Mouse (Mus musculus): ENCODE results near the gene Snrnp25. TPM values are rescaled to one million over a fixed set of nuclear protein-coding genes. Genes with fewer than 3 reads are reported as not detected.

Snrnp25 gene
- total RNA-seq, 2 experiments from 2014 or later: 10.0 to 12.2 TPM

DNA sequence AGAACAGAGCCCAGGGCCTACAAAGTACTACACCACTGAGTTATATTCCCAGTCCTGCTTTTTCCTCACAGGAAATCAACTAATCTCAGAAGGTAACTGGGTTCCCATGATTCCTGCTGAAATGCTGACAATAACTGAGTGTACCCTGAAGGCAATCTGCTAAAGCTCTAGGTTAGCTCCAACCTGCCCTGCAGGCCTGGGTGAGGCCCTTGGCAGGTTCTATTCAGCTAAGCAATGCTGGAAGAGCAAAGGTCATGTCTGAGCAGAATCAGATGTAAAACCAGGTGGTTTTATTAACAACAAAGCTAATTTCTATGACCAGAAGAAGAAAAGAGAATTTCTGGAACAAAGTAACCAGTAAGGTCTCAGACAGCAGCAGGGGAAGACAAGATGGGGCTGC is 36.2 kb downstream of the Snrnp25 start:
- no peak for DNase-seq (ENCODE audit: low spot score in 2 of 2)

DNA sequence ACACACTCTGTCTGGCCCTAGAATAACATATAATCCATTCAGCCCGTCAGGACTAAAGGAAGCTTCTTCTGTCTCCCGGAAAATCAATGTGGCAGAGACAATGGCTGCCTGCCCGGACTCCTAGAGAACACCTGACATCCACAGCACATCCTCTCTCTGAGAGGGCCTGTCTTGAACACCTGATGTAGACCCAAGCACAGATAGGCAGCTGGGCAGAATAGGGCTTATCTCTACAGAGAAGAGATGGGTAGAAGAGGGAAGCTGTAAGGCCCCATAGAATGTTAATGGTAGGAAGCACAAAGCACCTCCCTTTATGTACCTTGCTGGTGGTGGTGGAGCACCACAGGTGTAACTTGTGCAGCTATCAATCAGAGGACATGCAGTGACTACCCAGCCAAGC is 37.0 kb downstream of the Snrnp25 start:
- DNase-seq (ENCODE audit: low spot score in 2 of 2): no peak

DNA sequence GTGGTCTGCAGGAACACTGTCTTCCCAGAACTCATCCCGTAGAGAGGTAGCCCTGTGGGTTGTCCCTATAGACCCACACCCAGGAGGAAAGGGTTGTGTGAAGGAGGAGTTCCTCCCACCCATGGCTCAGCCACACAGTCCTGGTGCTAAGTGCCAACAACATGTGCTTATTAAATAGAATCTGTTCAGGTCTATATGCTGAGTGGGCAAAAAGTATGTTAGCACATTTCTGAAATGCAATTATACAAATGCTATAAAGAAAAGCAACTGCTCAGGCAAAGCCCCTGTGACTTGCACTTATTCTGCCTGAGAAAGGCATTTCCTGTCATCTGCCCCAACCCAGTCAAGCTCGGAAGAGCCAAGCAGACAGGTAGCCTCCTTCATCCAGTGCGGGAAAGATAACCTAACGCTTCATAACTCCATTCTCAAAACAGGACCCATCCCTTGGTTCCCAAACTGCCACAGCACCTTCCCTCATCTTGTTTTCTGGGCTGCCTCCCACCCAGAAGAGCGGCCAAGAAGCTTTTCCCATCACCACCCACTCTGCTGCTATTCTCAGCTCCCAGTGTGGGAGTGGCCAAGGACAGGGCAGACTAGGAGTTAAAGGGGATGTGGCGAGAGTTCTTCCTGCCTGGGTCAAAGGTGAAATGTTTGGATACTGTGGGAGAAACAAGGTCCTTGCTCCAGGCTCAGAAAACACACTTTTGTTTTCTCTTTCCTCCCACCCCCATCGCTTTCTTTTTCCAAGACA is 38.2 kb downstream of the Snrnp25 start:
- no peak for DNase-seq (ENCODE audit: low spot score in 2 of 2)

DNA sequence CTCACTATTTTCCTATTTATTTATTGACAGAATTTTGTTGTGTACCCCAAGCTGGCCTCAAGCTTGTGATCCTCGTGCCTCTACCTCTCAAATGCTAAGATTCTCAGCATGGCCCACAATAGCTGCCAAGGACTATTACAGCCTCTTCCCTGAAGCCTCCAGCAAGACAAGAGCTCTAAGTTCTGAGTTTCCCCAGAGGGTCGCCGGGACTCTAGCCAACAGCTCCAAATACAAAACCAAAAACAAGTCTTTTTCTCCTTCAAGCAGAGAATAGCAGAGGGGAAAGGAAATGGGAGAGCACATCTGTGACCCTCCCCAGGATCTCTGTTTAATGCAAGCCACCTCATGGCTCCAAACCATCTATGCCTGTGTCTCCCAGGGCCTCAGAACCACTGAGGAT is 38.8 kb downstream of the Snrnp25 start:
- DNase-seq (ENCODE audit: low spot score in 2 of 2): peak in 1 of 2 experiments; percentile 67

DNA sequence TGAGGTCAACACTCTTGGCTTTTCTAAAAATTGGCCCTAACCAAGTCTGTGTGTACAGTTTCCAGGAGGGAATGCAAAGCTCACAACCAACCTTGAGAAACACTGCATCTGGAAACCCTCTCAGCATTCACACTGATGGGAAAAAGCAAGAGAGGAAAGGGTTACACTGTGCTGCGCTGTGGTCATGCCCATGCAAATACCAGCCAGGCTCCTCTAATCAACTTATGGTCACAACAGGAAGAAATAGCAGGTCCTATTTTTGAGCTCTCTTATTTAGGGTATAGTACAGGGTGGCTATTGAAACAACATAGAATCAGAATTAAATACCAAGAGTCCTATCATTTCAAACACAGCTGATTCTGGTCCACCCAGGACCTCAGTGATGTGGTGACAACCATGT is 39.4 kb downstream of the Snrnp25 start:
- no peak for DNase-seq (ENCODE audit: low spot score in 2 of 2)

DNA sequence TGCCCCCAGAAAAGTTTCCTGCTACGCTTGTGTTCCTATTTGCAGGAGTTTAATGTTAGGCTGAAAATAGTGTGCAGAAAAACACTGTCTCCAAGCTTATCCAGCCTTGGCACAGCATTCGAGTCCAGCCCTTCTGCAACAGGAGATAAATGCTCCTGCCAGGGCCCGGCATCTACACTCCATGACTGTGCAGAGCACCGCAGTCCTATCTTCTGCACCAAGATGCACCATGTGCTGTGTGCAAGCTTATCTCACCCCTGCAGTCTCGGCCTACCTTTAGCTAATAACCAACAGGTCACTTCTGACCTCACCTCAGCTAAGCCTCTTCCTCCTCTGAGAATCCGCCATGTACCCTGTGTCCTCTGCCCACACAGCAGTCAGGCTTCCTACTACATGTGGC is 40.4 kb downstream of the Snrnp25 start:
- no peak for DNase-seq (ENCODE audit: low spot score in 2 of 2)

DNA sequence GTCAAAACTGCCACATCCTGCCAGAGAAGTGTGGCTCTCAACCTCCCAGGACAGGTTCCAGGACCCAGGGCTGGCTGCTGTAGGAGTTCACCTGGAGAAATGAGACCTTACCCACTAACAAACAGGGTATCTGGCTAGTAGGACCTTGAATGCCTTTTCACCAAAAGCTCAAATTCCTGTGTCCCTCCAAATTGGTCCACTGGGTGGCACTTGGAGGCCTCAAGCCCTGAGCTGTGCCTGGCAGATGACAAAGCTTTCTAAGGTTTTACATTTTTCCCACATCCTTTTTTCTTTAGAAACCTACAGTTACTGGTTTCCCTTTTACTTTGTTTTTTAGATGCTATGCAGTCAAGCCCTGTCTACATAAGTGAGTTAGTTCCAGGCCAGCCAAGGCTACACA is 41.9 kb downstream of the Snrnp25 start:
- no peak for DNase-seq (ENCODE audit: low spot score in 2 of 2)

DNA sequence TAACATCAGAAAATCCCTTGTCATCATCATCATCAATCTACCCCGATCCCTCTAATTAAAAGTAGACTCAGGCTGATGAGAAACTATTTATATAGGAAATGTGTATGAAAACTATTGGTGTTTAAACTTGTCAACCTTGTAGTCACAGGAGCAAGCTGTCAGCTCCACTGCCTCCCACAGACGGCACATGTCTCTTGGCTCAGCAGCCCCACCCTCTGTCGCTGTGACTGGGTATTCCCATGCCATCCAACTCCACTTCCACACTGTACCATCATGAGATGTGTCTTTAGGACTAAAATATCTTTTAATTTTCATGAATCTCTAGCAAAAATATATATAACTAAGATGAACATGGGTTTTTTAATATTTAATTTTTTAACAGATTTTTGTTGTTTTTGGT is 43.1 kb downstream of the Snrnp25 start:
- DNase-seq (ENCODE audit: low spot score in 2 of 2): no peak

DNA sequence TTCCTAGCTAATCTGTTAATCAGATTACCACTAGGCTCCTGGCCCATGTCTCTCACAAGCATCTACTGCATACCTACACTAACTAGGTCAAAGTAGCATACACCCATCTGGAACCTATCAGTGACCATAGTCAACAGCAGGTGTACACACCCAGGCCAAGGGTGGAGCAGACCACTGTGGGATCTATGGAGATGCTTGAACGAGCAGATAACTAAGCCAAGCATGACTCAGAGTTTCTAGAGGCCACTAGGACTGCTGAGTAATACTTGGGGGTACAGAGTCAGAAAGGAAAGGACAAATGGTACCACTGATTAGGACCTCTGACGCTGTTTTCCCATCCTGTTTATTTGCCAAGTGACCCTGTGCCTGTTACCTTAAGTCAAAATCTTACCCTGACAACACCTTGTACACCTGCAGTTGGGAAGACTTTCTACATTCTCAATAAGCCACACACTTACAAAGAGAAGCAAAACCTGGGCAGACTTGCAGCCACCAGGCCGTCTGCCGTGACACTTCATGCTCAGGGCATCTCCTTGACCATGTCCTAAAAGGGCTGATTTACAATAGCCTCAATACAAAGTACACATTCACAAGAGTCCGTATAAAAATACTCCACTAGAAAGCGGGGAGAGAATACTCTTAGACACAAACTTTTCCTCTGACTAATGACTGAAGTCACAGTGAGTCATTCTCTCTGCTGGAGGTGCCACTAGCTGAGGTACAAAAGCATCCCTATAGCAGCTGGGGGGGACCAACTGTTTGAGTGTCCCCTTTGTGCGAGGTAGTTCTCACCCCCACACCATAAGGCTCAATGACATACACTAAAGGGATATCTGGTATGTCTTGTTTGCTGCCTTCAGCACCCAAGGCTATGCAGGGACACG is 45.9 kb downstream of the Snrnp25 start:
- no peak for DNase-seq (ENCODE audit: low spot score in 2 of 2)

DNA sequence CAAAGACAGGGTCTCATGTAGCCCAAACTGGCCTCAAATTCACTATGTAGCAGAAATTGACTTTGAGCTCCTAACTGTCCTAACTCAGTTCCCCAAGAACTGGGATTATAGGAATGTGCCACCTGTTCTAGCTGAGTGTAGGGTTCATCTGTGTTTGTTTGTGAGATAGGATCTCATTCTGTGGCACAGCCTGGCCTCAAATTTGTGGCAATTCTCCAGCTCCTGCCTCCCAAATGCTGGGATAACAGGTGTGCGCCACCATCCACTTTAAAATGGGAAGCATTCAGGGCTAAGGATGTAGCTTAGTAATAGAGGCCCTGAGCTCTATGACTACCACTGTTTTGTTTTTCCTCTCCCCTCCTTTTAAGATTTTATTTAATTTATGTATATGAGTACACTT is 47.9 kb downstream of the Snrnp25 start:
- DNase-seq (ENCODE audit: low spot score in 2 of 2): no peak

DNA sequence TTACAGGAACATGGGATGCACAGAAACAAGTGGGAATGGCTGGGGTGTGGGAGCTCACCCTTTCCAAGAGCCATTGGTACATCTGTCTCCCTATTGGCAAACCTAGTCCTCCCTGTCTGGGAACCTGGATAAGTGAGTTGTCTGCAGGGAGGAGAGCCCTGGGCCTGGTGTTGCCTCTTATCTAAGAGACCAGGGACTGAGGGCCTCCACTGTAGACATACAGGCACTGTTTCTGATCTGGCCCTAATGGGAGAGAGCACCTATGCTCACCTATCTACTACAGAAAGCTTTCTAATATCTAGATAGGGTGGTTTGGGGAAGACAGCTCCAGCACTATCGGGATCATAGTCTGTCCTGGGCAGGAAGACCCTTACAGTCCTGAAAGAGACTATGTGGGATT is 50.9 kb downstream of the Snrnp25 start:
- no peak for DNase-seq (ENCODE audit: low spot score in 2 of 2)

DNA sequence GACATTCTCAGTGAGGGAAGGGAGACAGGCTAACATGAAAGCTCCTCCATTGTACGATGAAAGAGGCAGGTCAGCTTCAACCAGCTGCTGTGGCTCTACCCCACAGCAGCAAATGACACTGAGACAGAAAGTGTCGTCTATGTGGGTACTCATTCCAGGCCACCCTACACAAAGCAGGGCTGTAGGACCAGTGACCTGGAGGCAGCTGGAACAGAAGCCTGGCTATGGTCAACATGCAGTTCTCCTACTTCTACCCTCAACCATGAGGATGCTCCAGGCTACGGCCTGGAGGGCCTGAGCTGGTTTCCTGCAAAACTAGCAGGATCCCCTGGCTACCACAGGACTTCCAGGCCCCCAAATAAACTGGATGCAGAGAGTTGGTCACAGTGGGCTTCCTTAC is 51.4 kb downstream of the Snrnp25 start:
- no peak for DNase-seq (ENCODE audit: low spot score in 2 of 2)

Other genes with a start within 250 kb of the Snrnp25 start
- not detected for gene 4930524B15Rik, start 239.8 kb upstream of the Snrnp25 start, total RNA-seq (2021)
- gene Nsg2, start 205.0 kb upstream of the Snrnp25 start, total RNA-seq (2021): 1 to 10 TPM; 3.3 to 3.9 TPM
- gene Il9r, start 5.1 kb upstream of the Snrnp25 start, total RNA-seq (2021): under 1 TPM; 0.12 to 0.23 TPM
- 10 to 100 TPM; 45.7 to 57.4 TPM for gene Rhbdf1, start 16.9 kb downstream of the Snrnp25 start, total RNA-seq (2021)
- gene Mpg, start 21.1 kb downstream of the Snrnp25 start, total RNA-seq (2021): 10 to 100 TPM; 17.6 to 18.2 TPM
- 10 to 100 TPM; 26.1 to 33.5 TPM for gene Nprl3, start 62.3 kb downstream of the Snrnp25 start, total RNA-seq (2021)
- gene Hba-x, start 71.0 kb downstream of the Snrnp25 start, total RNA-seq (2021): not detected
- 100 to 1,000 TPM; 293 to 605 TPM for gene Hba-a1, start 78.1 kb downstream of the Snrnp25 start, total RNA-seq (2021)
- gene Hbq1b, start 81.5 kb downstream of the Snrnp25 start, total RNA-seq (2021): not detected
- 100 to 1,000 TPM; 211 to 422 TPM for gene Hba-a2, start 91.1 kb downstream of the Snrnp25 start, total RNA-seq (2021)
- gene Hbq1a, start 94.7 kb downstream of the Snrnp25 start, total RNA-seq (2021): not detected
- gene Sh3pxd2b, start 142.4 kb downstream of the Snrnp25 start, total RNA-seq (2021): 10 to 100 TPM; 51.4 to 56.2 TPM
- 10 to 100 TPM; 63.5 to 68.8 TPM for gene Ubtd2, start 250.0 kb downstream of the Snrnp25 start, total RNA-seq (2021)

Data from gastrocnemius, postnatal 4 days (tissue).